Mouse (Mus musculus): ENCODE results near the gene Rbm34.
"Not testable (repeated sequence)": the region's sequence is repeated elsewhere in the genome, so short reads cannot be mapped to it uniquely, and the experiment has no call there.

Rbm34 gene

DNA sequence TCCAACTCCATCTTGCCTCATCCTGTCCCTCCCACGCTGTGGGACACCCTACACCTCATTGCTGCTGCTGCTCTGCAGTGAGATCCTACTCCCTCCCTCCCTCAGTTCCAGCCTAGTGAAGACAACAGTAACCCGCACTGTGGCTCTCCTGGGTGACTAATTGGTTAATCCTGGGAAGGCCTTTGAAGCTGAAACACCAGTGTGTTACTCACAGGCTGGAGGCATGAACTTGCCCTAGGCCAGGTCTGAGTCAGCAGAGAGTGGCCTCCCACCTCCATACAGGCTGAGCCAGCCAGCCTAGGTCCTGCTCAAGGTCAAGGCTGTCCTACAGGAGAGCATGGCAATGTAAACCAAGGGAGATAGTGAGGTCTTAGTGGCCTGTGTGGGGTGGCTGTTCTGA, 51.6 kb downstream of the Rbm34 start:
- peak; percentile 75 for DNase-seq (ENCODE audit: inconsistent ontology term)

DNA sequence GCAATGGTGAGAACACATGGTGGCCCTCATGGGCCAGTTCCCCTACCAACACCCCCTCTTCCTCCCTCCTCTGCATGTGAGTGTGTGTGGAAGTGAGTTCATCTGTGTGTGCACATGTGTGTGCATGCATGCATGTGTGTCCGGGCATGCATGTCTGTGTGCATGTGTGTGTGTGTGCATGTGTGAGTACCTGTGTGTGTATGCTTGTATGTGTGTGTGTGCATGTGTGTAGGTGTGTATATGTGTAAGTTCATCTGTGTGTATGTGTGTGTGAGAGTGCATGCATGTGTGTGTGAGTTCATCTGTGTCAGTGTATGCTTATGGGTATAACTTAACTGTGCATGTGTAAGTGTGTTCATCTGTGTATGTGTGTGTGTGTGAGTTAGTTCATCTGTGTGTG, 52.5 kb downstream of the Rbm34 start:
- no peak for DNase-seq (ENCODE audit: inconsistent ontology term)

DNA sequence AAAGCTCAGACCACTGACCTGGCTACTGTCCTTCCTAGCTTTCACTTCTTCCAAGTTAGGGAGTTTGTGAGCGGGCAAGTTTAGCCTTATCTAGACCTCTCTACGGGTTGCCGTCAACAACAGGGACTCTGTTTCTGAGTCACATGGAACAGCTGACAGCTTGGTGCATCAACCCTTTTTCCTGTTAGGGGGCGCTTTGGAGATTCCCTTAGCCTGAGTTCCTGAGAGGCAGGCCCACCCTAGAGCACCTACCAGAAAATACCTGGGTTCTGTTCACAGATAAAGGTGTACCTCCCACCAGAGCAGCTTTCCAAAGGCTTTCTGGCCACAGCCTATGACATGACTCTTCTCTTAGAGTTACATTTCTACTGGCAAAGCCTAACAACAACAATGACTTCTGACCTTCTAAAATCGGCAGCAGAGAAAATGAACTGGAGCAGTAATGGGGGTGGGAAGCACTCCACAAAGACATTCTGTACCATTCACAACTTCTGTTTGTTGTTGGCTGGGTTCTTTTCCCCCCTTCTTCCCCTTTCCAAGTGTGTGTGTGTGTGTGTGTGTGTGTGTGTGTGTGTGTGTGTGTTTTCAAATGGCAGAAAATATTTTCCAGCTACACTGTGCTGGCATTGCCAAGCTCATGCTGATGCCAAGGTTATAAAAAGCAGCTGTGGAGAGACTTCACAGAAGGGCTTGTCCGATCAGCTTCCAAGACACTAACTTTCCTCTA, 53.5 kb downstream of the Rbm34 start:
- DNase-seq (ENCODE audit: inconsistent ontology term): no peak

DNA sequence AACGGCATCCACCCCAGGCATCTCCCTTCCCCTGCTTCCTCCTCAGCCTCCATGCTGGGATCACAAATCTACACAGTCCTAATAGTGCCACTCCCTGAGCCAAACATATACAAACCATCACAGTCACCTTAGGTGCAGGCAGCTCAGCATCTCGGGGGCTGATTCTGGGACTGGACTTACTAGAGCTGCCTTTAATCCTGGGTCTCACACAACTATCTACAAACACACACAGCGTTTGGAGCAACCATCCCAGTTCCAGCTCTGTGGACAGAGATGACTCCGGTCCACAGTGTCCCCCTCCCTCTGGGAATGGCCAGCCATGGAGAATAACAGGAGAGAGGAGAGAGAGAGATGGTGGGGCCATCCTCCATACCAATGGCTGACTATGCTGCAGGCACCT, 54.3 kb downstream of the Rbm34 start:
- no peak for DNase-seq (ENCODE audit: inconsistent ontology term)

DNA sequence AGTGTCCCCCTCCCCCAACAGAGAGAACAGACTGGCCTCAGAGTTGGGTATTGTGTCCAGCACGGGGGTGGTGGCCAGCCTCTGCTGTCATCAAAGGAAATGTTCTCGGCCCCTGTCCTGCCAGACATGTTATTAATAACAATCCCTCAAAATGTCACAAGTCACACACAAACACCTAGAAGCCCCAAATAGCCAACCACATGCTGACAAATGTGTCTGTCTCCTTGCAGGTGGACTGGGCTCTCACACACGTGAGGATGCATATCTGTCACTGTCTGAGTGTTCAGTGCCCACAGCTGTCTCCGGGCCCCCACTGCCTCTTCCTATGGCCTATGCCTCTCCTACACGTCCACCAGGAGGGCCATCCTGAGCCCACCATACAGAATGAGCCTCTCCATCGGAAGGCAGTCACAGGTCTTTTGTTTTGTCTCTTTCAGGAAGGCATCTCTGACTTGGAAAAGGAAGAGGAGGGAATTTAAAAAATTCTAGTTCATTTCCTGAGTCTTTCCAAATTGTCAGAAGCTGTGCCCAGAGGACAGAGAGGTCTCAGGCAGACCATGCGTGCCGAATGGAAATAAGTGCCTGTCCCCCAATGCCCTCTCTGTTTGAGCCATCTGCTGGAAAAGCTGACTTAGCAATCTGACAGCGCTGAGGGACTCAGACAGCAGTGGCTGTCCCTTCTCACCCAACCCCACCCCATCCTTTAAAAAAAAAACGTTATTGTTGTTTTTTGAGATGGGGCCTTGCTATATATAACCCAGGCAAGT, 56.1 kb downstream of the Rbm34 start:
- peak; percentile 76 for DNase-seq (ENCODE audit: inconsistent ontology term)

DNA sequence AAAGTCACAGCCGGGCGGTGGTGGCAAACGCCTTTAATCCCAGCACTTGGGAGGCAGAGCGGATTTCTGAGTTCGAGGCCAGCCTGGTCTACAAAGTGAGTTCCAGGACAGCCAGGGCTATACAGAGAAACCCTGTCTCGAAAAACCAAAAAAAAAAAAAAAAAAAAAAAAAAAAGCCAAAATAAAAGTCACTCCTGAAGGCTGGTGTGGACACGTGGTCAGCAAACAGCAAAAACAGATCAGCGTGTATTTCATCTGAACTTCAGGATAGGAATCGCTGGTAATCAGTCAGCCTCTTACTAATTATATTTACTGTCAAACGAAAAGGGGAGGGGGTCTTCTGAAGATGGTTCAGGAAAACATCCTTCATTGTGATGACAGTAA, 56.8 kb downstream of the Rbm34 start:
- DNase-seq (ENCODE audit: inconsistent ontology term): not testable (repeated sequence)

DNA sequence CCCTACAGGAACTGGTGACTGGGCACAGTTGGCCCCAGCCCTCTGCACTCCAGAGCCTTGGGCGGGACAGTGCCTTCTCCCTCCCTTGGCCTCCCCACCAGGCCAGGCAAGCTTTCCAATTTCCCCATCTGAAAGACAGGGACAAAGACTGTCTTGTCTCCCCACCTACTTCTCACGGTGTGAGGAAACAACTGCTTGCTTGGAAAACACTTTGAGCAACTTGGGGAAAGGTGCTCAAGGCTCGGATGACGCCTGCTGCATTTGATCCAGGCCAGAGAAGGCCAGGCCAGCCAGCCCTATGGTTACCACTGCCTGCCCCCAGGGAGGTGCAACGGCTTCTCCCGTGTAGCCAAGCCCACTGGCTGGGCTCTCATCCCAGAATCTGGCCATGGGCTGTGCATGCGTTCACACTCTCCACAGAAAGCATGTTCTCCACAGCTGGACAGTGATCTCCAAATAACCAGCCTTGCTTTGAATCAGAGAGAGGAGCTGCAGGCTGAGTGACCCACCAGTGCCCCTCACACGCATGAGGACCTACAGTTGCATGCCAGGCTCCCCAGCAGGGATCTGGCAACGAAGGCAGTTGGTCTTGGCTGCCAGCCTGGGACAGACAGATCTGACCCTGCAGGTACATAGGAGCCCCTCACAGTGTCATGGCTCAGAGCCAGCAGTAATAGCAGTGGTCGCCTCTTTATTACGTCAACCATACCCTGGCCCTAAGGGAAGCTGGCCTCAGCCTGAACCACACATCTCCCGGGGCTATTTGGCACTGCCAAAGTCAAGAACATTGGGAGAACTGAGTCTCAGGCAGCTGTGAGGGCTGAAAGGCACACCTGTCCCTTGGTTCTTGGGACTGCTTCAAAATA, 57.4 kb downstream of the Rbm34 start:
- DNase-seq (ENCODE audit: inconsistent ontology term): no peak

DNA sequence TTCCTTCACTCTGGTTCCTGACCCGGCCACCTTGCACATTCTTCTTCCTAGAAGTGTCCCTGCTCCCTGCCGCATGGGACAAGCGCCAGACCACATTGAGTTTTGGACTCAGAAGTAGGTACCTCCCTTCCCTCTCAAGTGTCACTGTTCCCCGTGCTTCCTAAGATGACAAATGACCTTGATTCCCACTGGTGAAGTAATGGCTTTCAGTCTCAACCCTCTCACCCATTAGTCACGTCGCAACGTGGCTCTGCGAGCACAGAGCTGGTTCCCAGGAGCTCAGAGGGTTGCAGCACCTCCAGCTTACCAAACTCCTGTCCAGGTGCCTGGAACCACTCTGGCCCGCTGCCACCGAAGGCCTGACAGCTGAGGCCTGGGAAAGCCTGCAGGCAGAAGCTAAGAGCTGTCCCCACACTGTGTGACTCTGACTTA, 61.5 kb downstream of the Rbm34 start:
- DNase-seq (ENCODE audit: inconsistent ontology term): no peak

DNA sequence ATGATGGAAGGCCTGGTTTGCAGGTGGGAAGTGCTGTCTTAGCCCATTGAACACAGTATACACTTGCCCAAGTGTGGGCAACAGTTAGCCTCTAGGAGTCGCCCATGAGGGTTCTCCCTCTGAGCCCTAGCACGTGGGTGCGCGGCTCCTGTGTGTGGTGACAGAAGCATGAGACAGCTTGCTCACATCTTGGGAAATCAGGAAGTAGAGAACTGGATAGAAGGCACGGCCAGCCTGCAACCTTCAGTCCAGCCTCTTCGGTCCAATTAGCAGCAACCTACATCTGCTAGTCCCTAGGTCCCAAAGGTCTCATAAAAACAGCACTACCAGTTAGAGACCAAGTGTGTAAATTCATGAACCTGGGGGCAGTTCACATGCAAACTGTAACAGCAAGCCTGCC, 62.1 kb downstream of the Rbm34 start:
- DNase-seq (ENCODE audit: inconsistent ontology term): no peak

DNA sequence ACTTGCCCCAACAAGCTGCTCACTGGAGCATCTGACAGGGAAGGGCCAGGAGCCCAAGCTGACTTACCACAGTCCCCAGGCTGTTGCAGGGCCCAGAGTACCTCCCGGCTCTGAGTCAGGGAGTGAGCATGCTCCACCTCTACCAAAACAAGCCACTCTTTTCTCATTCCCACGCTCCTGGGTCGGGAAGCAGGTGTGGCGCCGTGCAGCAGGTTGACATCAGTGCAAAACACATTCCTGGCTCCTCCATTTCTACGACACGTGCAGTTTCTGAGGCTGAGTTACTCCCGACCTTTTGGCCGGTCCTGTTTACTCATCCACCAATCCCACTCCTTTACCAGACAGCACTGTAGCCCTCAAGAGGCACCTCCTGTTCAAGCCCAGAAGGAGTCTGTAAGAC, 62.9 kb downstream of the Rbm34 start:
- no peak for DNase-seq (ENCODE audit: inconsistent ontology term)

DNA sequence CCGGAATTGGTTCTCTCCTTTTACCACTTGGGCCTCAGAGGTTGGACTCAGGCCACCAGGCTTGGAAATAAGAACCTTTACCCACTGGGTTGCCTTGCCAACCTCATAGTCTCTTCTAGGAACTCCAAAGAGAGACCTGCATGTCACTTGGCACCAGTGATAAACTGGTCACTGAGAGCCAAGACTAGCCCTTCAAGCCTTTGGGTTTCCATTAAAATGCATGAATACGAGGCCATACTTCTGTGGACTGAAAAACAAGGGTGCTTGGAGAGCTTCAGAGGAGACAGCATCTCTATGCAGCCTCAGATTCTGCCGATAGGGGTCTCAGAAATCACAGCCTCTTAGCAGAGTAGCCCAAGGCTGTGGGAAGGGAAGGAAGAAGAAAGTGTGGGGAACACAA, 63.5 kb downstream of the Rbm34 start:
- no peak for DNase-seq (ENCODE audit: inconsistent ontology term)

DNA sequence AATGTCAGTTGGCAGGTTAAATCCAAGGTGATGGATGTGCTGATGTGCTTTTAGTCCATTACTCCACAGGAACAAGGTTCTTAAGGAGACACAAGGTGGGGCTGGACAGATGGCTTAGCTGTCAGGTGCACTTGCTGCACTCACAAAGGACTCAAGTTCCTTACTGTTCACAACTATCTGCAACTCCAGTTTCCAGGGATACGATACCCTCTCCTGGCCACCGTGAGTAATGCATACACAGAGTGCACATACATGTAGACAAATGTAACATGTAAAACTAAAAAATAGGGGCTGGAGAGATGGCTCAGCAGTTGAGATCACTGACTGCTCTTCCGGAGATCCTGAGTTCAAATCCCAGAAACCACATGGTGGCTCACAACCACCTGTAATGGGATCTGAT, 65.5 kb downstream of the Rbm34 start:
- no peak for DNase-seq (ENCODE audit: inconsistent ontology term)

DNA sequence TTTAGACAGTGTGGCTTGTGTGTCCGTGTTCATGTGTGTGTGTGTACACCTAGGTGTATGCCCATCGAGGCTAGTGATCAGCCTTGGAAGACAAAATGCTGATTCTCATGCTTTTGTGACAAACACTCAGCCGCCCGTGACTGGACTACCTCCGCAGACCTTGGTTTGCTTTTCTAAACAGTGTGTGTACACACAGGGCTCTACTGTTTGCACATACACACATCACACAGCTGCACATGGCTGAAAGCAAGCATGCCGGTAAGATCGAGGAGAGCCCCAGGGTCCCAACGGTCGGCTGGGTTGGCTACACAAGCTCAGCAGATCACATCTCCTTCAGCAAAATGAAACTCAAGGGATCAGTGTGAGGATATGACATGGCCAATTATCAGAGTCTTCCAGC, 66.9 kb downstream of the Rbm34 start:
- DNase-seq (ENCODE audit: inconsistent ontology term): no peak

DNA sequence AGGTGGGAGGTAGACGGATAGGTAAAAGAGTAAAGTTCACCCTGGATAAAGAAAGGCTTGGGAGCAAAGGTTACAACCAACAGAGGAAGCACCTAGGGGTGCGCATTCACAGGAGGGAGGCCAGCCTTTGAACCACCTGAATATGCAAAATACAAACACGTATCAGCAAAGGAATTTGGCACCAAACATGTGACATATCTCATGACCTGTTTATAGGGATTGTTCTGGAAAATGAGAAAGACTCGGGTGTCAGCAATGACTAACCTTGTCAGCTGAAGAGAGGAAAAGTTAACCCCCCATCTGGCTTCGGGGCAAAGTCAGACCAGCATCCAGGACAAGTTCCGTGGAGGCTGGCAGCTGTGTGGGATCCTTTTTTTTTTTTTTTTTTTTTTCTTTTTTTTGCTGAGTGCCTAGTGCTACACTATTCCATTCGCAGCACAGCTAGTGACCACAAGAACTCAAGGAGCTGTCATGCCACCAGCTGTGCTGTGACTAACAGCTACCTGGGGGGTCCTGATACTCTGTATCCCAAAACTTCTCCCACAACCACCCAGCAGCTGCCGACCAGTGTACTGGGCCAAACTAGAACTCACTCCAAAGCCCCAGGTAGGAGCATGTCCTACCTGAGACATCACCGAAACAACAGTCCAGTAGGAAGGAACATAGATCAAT, 67.5 kb downstream of the Rbm34 start:
- no peak for DNase-seq (ENCODE audit: inconsistent ontology term)

DNA sequence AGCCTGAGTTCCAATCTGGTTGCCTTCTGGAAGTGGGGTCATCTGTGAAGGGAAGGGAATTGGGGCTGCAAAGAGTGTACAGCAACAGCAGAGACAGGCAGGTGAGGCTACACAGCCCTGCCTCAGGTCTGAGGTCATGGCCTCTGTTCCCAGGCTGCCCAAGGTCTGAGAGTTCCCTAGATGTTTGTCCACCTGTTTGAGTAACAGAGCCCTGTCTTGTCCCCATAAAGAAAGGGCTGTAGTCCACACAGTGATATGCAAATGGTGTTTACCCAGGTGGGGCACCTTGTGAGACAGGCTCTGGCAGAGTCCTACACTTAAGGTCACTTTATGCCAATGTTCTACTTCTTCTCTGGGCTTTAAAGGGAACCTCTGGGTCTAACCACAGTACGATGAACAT, 69.3 kb downstream of the Rbm34 start:
- DNase-seq (ENCODE audit: inconsistent ontology term): no peak

DNA sequence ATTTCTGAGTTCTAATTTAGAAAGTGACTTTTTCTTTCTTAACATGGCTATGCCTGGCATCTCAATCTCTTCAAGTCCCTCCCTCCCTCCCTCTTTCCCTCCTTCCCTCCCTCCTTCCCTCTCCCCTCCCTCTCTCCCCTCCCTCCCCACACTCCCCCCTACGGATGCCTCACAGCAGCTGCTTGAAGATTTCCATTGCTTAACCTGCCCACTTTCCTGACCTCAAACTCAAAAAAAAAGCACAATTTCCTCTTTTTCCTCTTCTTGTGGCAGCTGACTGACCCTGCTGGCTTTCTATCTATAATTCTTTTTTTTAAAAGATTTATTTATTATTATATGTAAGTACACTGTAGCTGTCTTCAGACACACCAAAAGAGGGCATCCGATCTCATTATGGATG, 69.8 kb downstream of the Rbm34 start:
- DNase-seq (ENCODE audit: inconsistent ontology term): no peak
